Mouse (Mus musculus) midbrain, embryonic 14.5 days (tissue): ENCODE results near the gene Cog7. TPM values are rescaled to one million over a fixed set of nuclear protein-coding genes. Genes with fewer than 3 reads are reported as not detected.

Experiments
- ATAC-seq: fragments of 200-750 bp; cut with Nextera tagmentation; 2 replicates; pipeline ENCODE4 v1.8.0; 2017; ENCODE audit warnings: moderate number of reproducible peaks, moderate library complexity; ENCODE audit not compliant: low FRiP score, low TSS enrichment
- DNase-seq: peaks from one replicate; pipeline ENCODE4 v3.0.0-alpha.2; 2015
- H3K27ac ChIP-seq: fragments of 300-500 bp; sonication (generic); replicated peaks from 2 replicates; pipeline ENCODE4 v1.5.1; 2014; ENCODE audit warnings: mild to moderate bottlenecking, low read depth, low read length, moderate library complexity
- H3K27me3 ChIP-seq: fragments of 300-500 bp; sonication (generic); 2 replicates; pipeline ENCODE4 v1.6.1; 2014; ENCODE audit warnings: low read length, control low read depth, mixed read lengths; ENCODE audit not compliant: control insufficient read depth, insufficient read depth
- H3K36me3 ChIP-seq: fragments of 300-500 bp; sonication (generic); 2 replicates; pipeline ENCODE4 v1.6.1; 2014; ENCODE audit warnings: low read length, control low read depth; ENCODE audit not compliant: control insufficient read depth, insufficient read depth
- H3K4me1 ChIP-seq: fragments of 300-500 bp; sonication (generic); 2 replicates; pipeline ENCODE4 v1.6.1; 2014; ENCODE audit warnings: mild to moderate bottlenecking, antibody characterized with exemption, low read length, control low read depth; ENCODE audit not compliant: control insufficient read depth, insufficient read depth
- H3K4me2 ChIP-seq: fragments of 300-500 bp; sonication (generic); 2 replicates; pipeline ENCODE4 v1.6.1; 2014; ENCODE audit warnings: mild to moderate bottlenecking, low read length, moderate library complexity
- H3K4me3 ChIP-seq: fragments of 300-500 bp; sonication (generic); replicated peaks from 2 replicates; pipeline ENCODE4 v1.5.1; 2014; ENCODE audit warnings: low read depth, low read length
- H3K9ac ChIP-seq: fragments of 300-500 bp; sonication (generic); replicated peaks from 2 replicates; pipeline ENCODE4 v1.6.1; 2014; ENCODE audit warnings: mild to moderate bottlenecking, low read length, moderate library complexity
- H3K9me3 ChIP-seq: fragments of 300-500 bp; sonication (generic); 2 replicates; pipeline ENCODE4 v1.6.1; 2016; ENCODE audit warnings: low read length, control low read depth, mixed read lengths; ENCODE audit not compliant: control insufficient read depth
- WGBS: fragments of 180-500 bp; shearing (Covaris S2); extraction: QIAGEN DNeasy Blood & Tissue Kit; methylation state at CpG from one replicate; pipeline ENCODE4 v1.1.7; 2014; 5-methylcytosine and 5-hydroxymethylcytosine counted together
- polyA plus RNA-seq: library from polyadenylated mRNA; unstranded; fragments of >200 nt; fragmentation: Nextera tagmentation; extraction: Ambion mirVana; gene quantifications from 2 replicates; pipeline ENCODE4 v1.2.1, GENCODE M21; 2014

Gene Cog7
- polyA plus RNA-seq, 1 experiment from 2014 or later, result 19.8 TPM

DNA sequence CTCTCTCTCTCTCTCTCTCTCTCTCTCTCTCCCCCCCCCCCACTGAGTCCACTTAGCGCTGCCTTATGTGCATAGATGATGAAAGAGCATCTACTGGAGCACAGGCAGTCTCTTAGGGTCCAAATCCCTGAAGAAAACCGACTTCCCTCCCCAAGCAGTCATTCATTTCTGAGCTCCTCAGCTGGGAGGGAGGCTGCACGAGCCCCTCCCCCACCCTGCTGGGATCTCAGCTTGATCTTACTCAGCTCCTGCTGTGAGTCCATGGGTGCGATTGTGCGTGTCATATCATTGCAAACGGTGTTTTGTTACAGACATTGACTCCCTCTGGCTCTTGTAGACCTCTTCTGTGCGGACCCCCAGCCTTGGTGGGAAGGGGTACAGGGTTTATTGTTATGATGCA is 81.6 kb downstream of the Cog7 start:
- H3K4me1 ChIP-seq, result no peaks in the 10 kb centered on the region
- peak overlapping the region; percentile 32 for H3K4me2 ChIP-seq
- no peaks in the 10 kb centered on the region for H3K36me3 ChIP-seq
- 12% methylated on average over 7 of the region's 7 CpGs for WGBS
- no peak overlapping the region; the same call in 1 of the 2 replicates for H3K4me3 ChIP-seq
- H3K27me3 ChIP-seq, result no peaks in the 10 kb centered on the region
- ATAC-seq, result no peak
- no peaks in the 10 kb centered on the region for H3K9me3 ChIP-seq
- peak; percentile 58 for DNase-seq
- H3K9ac ChIP-seq, result no peak overlapping the region
- H3K27ac ChIP-seq, result no peak overlapping the region

DNA sequence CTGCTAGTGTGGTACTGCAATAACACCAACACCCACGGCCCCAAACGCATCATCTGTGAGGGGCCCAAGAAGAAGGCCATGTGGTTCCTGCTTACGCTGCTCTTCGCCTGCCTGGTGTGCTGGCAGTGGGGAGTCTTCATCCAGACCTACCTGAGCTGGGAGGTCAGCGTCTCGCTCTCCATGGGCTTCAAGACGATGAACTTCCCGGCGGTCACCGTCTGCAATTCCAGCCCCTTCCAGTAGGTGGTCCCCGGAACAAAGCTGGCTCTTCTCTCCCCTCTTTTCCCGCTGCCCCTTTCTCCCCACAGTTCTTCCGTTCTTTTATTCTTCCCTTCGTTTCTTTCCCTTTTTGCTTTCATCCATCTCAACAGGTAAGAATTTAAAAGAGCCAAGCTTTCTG is 82.2 kb downstream of the Cog7 start:
- DNase-seq, result peak; percentile 42
- no peak overlapping the region; the same call in 1 of the 2 replicates for H3K4me3 ChIP-seq
- 9% methylated on average over 14 of the region's 14 CpGs for WGBS

DNA sequence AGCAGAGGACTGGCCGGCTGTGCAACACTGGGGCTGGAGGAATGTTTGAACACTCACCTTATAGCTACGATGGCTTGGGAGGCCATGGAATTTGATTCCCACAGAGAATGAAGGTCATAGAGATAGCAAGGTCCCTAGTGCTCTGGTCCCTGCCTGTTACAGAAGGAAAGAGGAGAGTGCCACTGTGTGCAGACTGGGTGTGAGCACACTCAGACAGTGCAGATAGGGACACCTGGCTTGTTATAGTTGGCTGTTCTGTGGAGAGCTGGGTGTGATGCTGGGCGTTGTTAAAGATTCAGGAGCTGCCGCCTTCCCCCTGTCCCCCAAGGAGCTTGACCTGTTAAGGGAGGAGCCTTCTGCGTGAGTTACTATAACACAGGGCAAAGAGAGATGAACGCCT is 84.8 kb downstream of the Cog7 start:
- no peak for ATAC-seq
- H3K9me3 ChIP-seq, result no peaks in the 10 kb centered on the region
- H3K27me3 ChIP-seq, result no peaks in the 10 kb centered on the region
- H3K36me3 ChIP-seq, result no peaks in the 10 kb centered on the region
- H3K4me2 ChIP-seq, result no peak overlapping the region
- WGBS, result 38% methylated on average over 6 of the region's 6 CpGs
- no peak overlapping the region for H3K9ac ChIP-seq
- H3K4me3 ChIP-seq, result no peak overlapping the region
- no peak overlapping the region for H3K27ac ChIP-seq
- DNase-seq, result no peak
- H3K4me1 ChIP-seq, result no peaks in the 10 kb centered on the region

More for the DNA sequence above, 82.2 kb downstream of the Cog7 start:
- Histone ChIP-seq H3K4me1 (no peaks in the 10 kb centered on the region), H3K27me3 (no peaks in the 10 kb centered on the region), H3K27ac (no peak overlapping the region), H3K9ac (no peak overlapping the region), H3K4me2 (peak overlapping the region; percentile 32), H3K9me3 (no peaks in the 10 kb centered on the region), H3K36me3 (no peaks in the 10 kb centered on the region)
- ATAC-seq, result no peak

DNA sequence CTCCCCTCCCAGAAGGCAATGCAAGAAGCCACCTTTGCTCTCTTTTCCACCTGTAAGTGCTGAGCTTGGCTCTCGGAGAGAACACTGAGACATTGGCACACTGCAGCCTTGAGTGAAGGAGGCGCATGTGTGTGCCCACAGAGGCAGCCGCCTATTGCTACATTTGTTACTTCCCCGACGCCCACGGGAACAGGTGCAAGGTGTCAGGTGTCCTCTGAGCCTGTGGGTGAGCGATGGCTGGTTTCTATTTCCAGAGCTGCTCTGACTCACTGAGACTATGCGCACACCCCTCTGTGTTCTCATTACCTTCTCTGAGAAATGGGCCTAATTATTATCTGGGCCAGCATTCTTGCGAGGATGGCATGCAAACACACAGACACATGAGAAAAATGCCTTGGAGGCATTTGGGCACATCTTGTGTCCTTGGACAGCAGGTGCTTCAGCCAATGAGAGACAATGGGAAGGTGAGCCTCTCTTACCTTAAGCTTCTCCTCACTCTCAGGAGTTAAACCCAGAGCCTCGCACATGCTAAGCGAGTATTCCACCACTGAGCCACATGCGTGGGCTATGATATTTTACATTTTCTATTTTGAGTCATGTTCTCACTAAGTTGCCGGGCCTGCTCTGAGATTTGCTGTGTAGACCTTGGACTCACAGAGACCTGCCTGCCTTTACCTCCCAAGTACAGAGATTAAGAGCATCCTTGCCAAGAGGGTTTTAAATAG is 90.7 kb downstream of the Cog7 start:
- Histone ChIP-seq H3K9ac (no peak overlapping the region), H3K4me2 (no peak overlapping the region), H3K27me3 (no peaks in the 10 kb centered on the region), H3K4me1 (no peaks in the 10 kb centered on the region), H3K36me3 (no peaks in the 10 kb centered on the region), H3K4me3 (no peak overlapping the region), H3K9me3 (no peaks in the 10 kb centered on the region), H3K27ac (no peak overlapping the region)
- ATAC-seq (no peak), DNase-seq (no peak)
- 93% methylated on average over 13 of the region's 13 CpGs for WGBS

DNA sequence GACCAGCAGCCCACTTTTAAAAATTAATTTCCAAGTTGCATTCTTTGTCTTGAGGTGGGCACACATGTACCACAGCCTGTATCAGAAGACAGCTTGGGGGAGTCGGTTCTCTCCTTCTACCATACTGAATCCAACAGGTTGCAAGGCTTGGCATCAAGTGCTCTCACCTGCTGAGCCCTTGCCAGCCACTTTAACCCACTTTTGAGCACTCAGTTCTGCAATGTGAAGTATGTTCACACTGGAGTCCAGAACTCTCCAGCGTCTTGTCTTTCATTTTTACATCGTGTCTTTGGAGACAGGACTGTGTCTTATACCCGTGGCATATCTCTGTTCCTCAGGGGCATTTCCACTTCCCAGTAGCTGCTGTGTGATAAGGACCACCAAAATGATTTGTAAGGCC is 101.3 kb downstream of the Cog7 start:
- H3K36me3 ChIP-seq, result no peaks in the 10 kb centered on the region
- H3K27me3 ChIP-seq, result no peaks in the 10 kb centered on the region
- no peaks in the 10 kb centered on the region for H3K4me1 ChIP-seq
- no peak overlapping the region for H3K27ac ChIP-seq
- no peak overlapping the region for H3K9ac ChIP-seq
- 93% methylated on average over 4 of the region's 4 CpGs for WGBS
- ATAC-seq (no peak), DNase-seq (no peak)
- H3K4me2 ChIP-seq, result no peak overlapping the region
- H3K4me3 ChIP-seq, result no peak overlapping the region
- no peaks in the 10 kb centered on the region for H3K9me3 ChIP-seq

DNA sequence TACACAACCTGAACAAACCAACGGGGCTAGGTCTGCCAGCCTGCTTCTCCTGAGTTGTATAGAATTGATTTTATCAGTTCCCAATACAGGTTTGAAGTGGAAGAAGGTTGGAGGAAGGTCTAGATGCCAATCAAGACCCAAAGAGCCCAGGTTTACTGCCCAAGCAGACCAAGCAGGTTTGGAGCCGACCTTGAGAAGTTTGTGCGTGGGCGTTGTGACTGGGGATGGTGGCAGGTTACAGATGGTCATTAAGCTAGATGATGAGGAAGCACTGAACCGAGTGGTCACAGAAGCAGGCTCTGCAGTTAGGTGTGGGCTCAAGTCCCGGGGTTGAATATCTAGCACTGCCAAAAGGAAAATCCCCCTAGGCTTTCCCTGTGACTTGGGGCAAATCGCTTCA is 106.7 kb downstream of the Cog7 start:
- DNase-seq (no peak), ATAC-seq (no peak)
- Histone ChIP-seq H3K9ac (no peak overlapping the region), H3K36me3 (no peaks in the 10 kb centered on the region), H3K9me3 (no peaks in the 10 kb centered on the region), H3K27me3 (no peaks in the 10 kb centered on the region), H3K4me1 (no peaks in the 10 kb centered on the region), H3K4me2 (no peak overlapping the region), H3K4me3 (no peak overlapping the region), H3K27ac (no peak overlapping the region)
- WGBS, result 89% methylated on average over 7 of the region's 7 CpGs

DNA sequence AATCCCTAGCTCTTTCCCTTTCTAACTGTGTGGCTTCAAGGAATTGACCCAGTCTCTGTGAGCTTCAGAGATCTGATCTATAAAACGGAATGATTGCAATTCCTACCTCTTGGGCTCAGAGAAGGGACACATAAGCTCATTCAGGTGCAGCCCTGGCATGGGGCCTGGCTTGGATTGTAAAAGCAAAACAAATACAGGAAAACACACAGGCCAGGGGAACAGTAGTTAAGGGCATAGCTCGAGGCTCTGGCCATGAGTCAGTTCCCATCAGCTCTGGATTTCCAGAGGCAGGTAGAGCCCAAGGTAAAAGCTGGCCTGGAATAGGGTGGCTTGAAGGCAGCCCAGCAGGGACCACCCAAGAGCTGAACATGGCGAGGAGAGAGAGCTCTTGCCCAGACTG is 107.5 kb downstream of the Cog7 start:
- Histone ChIP-seq H3K27ac (no peak overlapping the region), H3K27me3 (no peaks in the 10 kb centered on the region), H3K4me3 (no peak overlapping the region), H3K4me2 (no peak overlapping the region), H3K9me3 (no peaks in the 10 kb centered on the region), H3K36me3 (no peaks in the 10 kb centered on the region), H3K4me1 (no peaks in the 10 kb centered on the region), H3K9ac (no peak overlapping the region)
- DNase-seq, result no peak
- ATAC-seq, result no peak
- whole genome bisulfite sequencing, result 60% methylated on average over 3 of the region's 3 CpGs

DNA sequence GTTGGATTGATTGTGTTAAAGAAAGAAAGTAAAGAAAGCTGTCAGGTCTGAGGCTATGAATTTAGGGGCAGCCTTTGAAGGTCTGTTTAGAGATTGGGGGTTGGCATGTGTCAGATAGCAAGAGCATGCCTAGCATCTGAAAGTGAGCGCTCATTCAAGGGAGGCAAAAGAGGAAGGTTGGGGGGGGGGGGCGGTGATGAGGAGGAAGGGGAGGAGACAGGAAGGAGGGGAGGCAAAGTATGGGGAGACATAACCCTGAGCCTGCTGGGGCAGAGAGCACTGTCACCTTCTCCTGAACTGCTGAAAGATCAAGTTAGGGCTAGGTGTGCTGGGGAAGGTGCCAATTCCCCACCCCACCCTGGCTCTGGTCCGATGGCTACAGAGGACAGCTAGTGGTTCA is 109.9 kb downstream of the Cog7 start:
- H3K4me2 ChIP-seq, result no peak overlapping the region
- no peak for ATAC-seq
- H3K9ac ChIP-seq, result no peak overlapping the region
- no peaks in the 10 kb centered on the region for H3K36me3 ChIP-seq
- H3K4me3 ChIP-seq, result no peak overlapping the region
- DNase-seq, result no peak
- H3K4me1 ChIP-seq, result no peaks in the 10 kb centered on the region
- WGBS, result 80% methylated on average over 2 of the region's 3 CpGs
- no peaks in the 10 kb centered on the region for H3K27me3 ChIP-seq
- no peak overlapping the region for H3K27ac ChIP-seq
- H3K9me3 ChIP-seq, result no peaks in the 10 kb centered on the region

DNA sequence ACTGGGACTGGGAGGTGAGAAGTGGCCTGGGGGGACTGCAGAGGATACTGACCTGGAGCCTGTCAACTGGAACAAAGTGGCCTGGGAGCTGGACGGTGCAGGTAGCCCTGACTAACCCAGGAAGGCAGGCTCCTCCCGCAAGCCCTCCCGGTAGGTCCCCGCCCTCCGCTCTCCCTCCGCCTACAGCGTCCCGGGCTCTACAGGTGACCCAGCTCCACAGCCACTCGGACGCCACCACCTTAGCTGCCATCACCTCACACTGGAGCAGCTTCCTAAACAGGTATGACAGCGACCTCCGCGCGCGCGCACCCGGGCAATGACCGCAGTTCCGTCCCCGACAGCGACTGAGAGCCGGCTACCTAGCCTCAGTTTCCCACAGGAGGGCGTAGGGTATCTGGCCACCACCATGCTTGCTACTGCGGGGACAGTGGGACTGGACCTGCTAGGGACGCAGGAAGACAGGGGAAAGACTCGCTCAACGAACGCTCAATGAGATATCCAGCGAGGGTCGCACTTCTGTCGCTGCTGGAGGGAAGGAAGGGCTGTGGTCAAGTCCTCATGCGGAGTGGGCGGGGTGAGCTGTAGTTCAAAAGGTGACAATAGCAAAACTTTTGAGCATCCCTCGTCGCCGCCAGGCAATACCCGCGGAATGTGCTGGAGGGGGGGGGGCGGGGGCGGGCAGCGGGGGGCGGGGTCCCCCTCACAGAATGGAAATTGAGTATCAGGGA is 116.5 kb downstream of the Cog7 start, which contains the start of gene Scnn1b:
Gene Scnn1b (plus strand): TSS at position 181 of the 728 bp plus-strand sequence.
- peaks cover 9% of the 10 kb centered on the region; the same call in 1 of the 2 replicates for H3K27me3 ChIP-seq
- DNase-seq (peak; percentile 24), ATAC-seq (no peak)
- H3K4me1 ChIP-seq, result 0 out of 2 replicates have a peak, but pooled peaks cover 6% of the 10 kb centered on the region
- peak within 1 kb of the TSS; percentile 33 for H3K4me3 ChIP-seq
- no peaks in the 10 kb centered on the region for H3K9me3 ChIP-seq
- H3K27ac ChIP-seq, result no peak within 1 kb of the TSS
- no peaks in the 10 kb centered on the region for H3K36me3 ChIP-seq
- peak within 1 kb of the TSS; percentile 67 for H3K4me2 ChIP-seq
- 3% methylated on average over 39 of the region's 42 CpGs for WGBS
- H3K9ac ChIP-seq, result peak within 1 kb of the TSS; percentile 20; the same call in 1 of the 2 replicates
